Mouse (Mus musculus): ENCODE measurements at regions not wholly inside any gene's neighbourhood (a gene's known extent, or its start where the extent isn't known, plus 50 kb on each side); places are given as distances from the start of the nearest gene placed in this dataset.

- no peak for DNase-seq
These were observed 599.2 kb downstream of the Pard3 start for GRCm38 (mm10) chr8:127662776-127663499.

GRCm38 (mm10) chr8:127666606-127667005 is 602.9 kb downstream of the Pard3 start:
- no peak for DNase-seq

GRCm38 (mm10) chr8:127668991-127669390 is 605.3 kb downstream of the Pard3 start:
- no peak for DNase-seq

GRCm38 (mm10) chr8:127674063-127674462 is 610.4 kb downstream of the Pard3 start:
- DNase-seq = no peak

- no peak for DNase-seq
These were observed 611.7 kb downstream of the Pard3 start for GRCm38 (mm10) chr8:127675377-127675776.

- DNase-seq = no peak
These were observed 616.5 kb downstream of the Pard3 start for GRCm38 (mm10) chr8:127680205-127680604.

GRCm38 (mm10) chr8:127684213-127684612 is 620.5 kb downstream of the Pard3 start:
- DNase-seq = no peak

GRCm38 (mm10) chr8:127690792-127691191 is 627.1 kb downstream of the Pard3 start:
- no peak for DNase-seq

- no peak for DNase-seq
These were observed 634.7 kb downstream of the Pard3 start for GRCm38 (mm10) chr8:127698404-127698803.

GRCm38 (mm10) chr8:127704406-127704805 is 640.7 kb downstream of the Pard3 start:
- DNase-seq = no peak

GRCm38 (mm10) chr8:127706051-127706835 is 642.5 kb downstream of the Pard3 start:
- DNase-seq = no peak

- no peak for DNase-seq
These were observed 645.7 kb downstream of the Pard3 start for GRCm38 (mm10) chr8:127709439-127709838.

- no peak for DNase-seq
These were observed 643.3 kb upstream of the Nrp1 start for GRCm38 (mm10) chr8:127715097-127715496.

- DNase-seq = no peak
These were observed 640.4 kb upstream of the Nrp1 start for GRCm38 (mm10) chr8:127717969-127718368.

- DNase-seq = no peak
These were observed 638.5 kb upstream of the Nrp1 start for GRCm38 (mm10) chr8:127719881-127720280.

GRCm38 (mm10) chr8:127720593-127721290 is 637.7 kb upstream of the Nrp1 start:
- DNase-seq = no peak

GRCm38 (mm10) chr8:127721624-127722023 is 636.8 kb upstream of the Nrp1 start:
- no peak for DNase-seq

GRCm38 (mm10) chr8:127734059-127734458 is 624.3 kb upstream of the Nrp1 start:
- DNase-seq = no peak

- no peak for DNase-seq
These were observed 616.2 kb upstream of the Nrp1 start for GRCm38 (mm10) chr8:127742236-127742635.

GRCm38 (mm10) chr8:127745221-127745620 is 613.2 kb upstream of the Nrp1 start:
- DNase-seq = no peak

- no peak for DNase-seq
These were observed 611.9 kb upstream of the Nrp1 start for GRCm38 (mm10) chr8:127746456-127746855.

- no peak for DNase-seq
These were observed 605.5 kb upstream of the Nrp1 start for GRCm38 (mm10) chr8:127752871-127753270.

- peak; percentile 26 to 63 for DNase-seq
These were observed 604.4 kb upstream of the Nrp1 start for GRCm38 (mm10) chr8:127753793-127754565.

Data from kidney, postnatal 36 days (tissue).